Mouse (Mus musculus) left cerebral cortex, adult 2 months (tissue): ENCODE data around the gene Hpca. TPM values are rescaled to one million over a fixed set of nuclear protein-coding genes. Genes with fewer than 3 reads are reported as not detected.
A peak's percentile ranks its signal among the peaks of the same experiment; 100 is the strongest.

Source experiments
- DNase-seq, 2 experiments: peaks; one replicate each; pipeline ENCODE4 v3.0.0; 2021 to 2022; ENCODE audit warnings: low spot score in 2 of 2, mixed read lengths in 1 of 2; ENCODE audit errors: extremely low spot score in 1 of 2
- H3K27ac ChIP-seq: fragments of 200-600 bp; 2 replicates; pipeline ENCODE4 v1.8.1; 2022
- H3K4me3 ChIP-seq: fragments of 200-600 bp; 2 replicates; pipeline ENCODE4 v1.8.1; 2022
- CTCF ChIP-seq: fragments of 200-600 bp; IDR thresholded peaks from 2 replicates; pipeline ENCODE4 v1.8.1; 2022; ENCODE audit warnings: antibody characterized with exemption, mild to moderate bottlenecking, moderate library complexity
- intact Hi-C: fragments of 180-260 bp; cut with DNase I; formaldehyde crosslinking; loops from one replicate; pipeline ENCODE4 v1.15.1; 2025
- long read RNA-seq, 2 experiments: library from polyadenylated mRNA; stranded (forward); transcript quantifications; one replicate each; pipeline ENCODE4 v2.0.0; 2021; ENCODE audit warnings: borderline mapping rate in 2 of 2
- total RNA-seq, 2 experiments: library from RNA; stranded (reverse); gene quantifications; 2 replicates each; pipeline ENCODE4 v1.2.3; 2021

The Hpca gene
- 100 to 1,000 TPM; 650 to 692 TPM for total RNA-seq
- long read RNA-seq, experiment 1, transcript Hpca-204 (6 exons, 1,847 nt) = minor isoform, 15 of 544 reads
- long read RNA-seq, experiment 1, transcript Hpca-201 (4 exons, 1,525 nt) = major isoform, 379 of 544 reads
- long read RNA-seq, experiment 1, transcript Hpca-203 (4 exons, 1,568 nt) = minor isoform, 17 of 544 reads
- long read RNA-seq, experiment 1, transcript Hpca-202 (3 exons, 1,666 nt) = minor isoform, 45 of 544 reads
- long read RNA-seq, experiment 1, partial matches to known transcripts = 17 of 544 reads
- long read RNA-seq, experiment 1, other reads (novel, unspliced or antisense) = 59 of 544 reads
- long read RNA-seq, experiment 2, transcript Hpca-203 (4 exons, 1,568 nt) = minor isoform, 9 of 399 reads
- long read RNA-seq, experiment 2, transcript Hpca-201 (4 exons, 1,525 nt) = major isoform, 294 of 399 reads
- long read RNA-seq, experiment 2, transcript Hpca-202 (3 exons, 1,666 nt) = minor isoform, 25 of 399 reads
- long read RNA-seq, experiment 2, transcript Hpca-204 (6 exons, 1,847 nt) = minor isoform, 10 of 399 reads
- long read RNA-seq, experiment 2, partial matches to known transcripts = 17 of 399 reads
- long read RNA-seq, experiment 2, other reads (novel, unspliced or antisense) = 40 of 399 reads

DNA sequence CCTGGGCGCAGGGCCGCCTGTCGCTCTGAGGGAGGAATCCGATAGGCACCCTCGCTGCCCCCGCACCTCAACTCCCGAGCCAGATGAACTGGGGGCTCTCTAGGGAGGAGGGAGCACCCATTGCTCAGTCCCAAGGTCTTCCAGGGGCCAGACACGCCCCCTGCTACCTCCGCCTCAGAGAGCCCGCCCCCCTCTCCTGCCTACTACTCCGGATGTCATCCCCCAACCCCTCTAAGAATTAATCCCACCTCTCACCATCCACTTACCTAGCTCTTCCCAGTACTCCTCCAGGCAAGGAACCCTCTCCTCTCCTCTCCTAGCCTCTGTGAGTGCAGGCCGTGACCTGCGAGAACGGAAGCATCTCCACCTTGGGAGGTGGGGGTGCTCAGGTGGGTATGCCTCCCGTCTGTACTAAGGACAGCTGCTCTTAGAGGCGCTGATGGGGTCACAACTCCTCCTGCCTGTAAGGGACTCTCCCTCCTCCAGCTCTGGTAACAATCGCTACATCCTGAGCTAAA, at the start of gene Hpca:
Gene Hpca (minus strand): TSS at position 468 of the 518 bp plus-strand sequence.
- peak within 1 kb of the TSS; percentile 79 for H3K4me3 ChIP-seq
- TF ChIP-seq CTCF = no peak
- intact Hi-C loops = no loop called here
- no peak for DNase-seq
- H3K27ac ChIP-seq = peak within 1 kb of the TSS; percentile 86

DNA sequence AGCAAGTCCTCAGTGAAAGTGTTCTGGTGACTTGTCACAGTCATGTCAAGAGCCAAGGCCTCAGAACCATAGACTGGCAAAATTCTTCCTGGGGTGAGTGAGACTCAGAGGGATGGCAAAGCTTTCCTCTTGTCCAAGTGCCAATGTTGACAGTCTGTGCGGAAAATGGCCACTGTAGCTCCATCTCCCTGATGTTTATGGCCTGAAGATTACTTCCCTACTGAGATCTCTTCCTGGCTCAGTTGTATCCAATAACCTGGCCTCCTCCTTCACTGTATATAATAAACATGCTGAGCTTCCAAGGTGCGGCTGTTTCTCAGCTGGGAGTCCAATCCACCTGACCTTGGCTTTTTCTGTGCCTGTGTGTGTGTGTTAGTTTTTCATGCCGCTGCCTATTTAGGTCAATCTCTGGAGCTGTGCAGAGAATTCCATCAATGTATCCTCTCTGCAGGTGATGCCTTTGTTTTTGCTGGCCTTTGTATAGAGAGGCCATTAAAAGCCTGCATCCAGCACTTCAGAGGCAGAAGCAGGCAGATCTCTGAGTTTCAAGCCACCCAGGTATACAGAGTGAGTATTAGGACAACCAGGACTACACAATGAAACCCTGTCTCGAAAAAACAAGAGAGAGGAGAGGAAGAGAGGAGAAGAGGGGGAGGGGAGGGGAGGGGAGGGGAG, 39.9 kb upstream of the Hpca start:
- no peak for DNase-seq
- Histone ChIP-seq H3K27ac (no peak overlapping the region), H3K4me3 (no peak overlapping the region)
- intact Hi-C loops = no loop called here
- TF ChIP-seq CTCF = no peak

DNA sequence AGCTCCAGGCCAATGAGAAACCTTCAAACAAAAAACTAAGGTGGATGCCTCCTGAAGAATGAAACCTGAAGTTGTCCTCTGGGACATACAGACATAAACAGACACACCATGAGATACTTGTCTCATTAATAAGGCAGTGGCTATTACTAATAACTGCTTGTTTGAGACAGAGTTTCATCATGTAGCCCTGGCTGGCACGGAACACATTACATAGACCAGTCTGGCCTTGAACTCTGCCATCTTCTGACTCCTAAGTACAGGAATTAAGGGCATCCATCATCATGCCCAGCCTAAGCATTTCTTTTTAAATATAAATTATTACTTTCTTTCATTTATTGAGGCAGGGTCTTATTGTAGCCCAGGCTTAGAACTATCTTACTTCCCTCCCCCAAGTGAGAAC, 39.2 kb upstream of the Hpca start:
- no peak for DNase-seq
- intact Hi-C loops = no loop called here
- no peak for TF ChIP-seq CTCF
- H3K4me3 ChIP-seq = no peak overlapping the region
- no peak overlapping the region for H3K27ac ChIP-seq

DNA sequence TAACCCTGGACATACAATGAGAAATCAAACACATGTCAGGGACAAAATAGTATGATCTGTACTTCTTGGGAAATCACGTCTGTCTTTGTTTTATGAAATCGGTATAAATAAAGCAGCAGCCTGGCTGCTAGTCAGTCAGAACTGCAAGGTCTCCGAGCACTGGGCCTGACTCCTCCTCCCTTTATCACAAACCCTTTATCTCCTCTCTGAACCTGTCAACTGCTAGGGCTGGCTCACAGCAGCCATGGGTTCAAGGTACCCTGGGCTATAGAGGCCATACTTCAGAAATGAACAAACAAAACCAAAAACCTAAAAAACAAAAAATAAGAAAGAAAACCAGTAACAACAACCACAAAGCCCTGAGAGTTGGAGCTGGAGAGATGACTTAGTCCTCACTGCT, 36.7 kb upstream of the Hpca start:
- no peak for TF ChIP-seq CTCF
- Histone ChIP-seq H3K27ac (no peak overlapping the region), H3K4me3 (no peak overlapping the region)
- DNase-seq = no peak
- intact Hi-C loops = no loop called here

GRCm38 (mm10) chr4:129157541-129157940, 35.7 kb upstream of the Hpca start:
- no peak for TF ChIP-seq CTCF
- H3K4me3 ChIP-seq = no peak overlapping the region
- DNase-seq = no peak
- intact Hi-C loops = no loop called here
- no peak overlapping the region for H3K27ac ChIP-seq

DNA sequence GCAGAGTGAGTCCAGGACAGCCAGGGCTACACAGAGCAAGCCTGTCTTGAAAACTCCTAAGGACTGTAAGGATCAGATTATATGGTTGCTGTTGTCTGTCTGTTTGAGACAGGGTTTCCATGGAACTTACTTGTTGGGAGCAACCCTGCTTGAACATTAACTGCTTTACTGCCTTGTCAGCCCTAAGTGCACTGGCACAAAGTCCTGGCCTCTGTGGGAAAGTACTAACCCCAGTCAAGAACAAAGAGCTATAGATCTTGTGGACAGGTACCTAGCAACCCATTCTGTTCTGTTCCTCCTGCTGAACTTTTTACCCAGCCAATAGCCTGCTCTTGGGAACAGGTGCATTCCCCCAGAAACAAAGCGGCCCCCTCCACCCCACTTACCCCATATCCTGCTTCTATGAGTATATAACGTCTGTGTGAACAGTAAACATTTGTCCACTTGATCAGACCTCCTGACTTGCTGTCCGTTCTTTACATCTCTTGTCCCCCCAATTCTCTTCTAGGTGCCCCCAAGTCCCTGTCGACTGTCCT, 29.5 kb upstream of the Hpca start:
- Histone ChIP-seq H3K4me3 (no peak overlapping the region), H3K27ac (no peak overlapping the region)
- TF ChIP-seq CTCF = no peak
- intact Hi-C loops = no loop called here
- no peak for DNase-seq

GRCm38 (mm10) chr4:129149321-129149720, 27.5 kb upstream of the Hpca start:
- DNase-seq = no peak
- no peak overlapping the region for H3K27ac ChIP-seq
- TF ChIP-seq CTCF = no peak
- H3K4me3 ChIP-seq = no peak overlapping the region
- intact Hi-C loops = no loop called here

- peak; percentile 8 to 13 for DNase-seq
- no peak overlapping the region for H3K4me3 ChIP-seq
- no peak for TF ChIP-seq CTCF
- H3K27ac ChIP-seq = no peak overlapping the region; the same call in 1 of the 2 replicates
- intact Hi-C loops = no loop called here
Measured at GRCm38 (mm10) chr4:129147552-129148103, 25.8 kb upstream of the Hpca start.

- intact Hi-C loops = no loop called here
- Histone ChIP-seq H3K4me3 (no peak overlapping the region), H3K27ac (no peak overlapping the region)
- no peak for DNase-seq
- no peak for TF ChIP-seq CTCF
Measured at GRCm38 (mm10) chr4:129146392-129146791, 24.6 kb upstream of the Hpca start.

DNA sequence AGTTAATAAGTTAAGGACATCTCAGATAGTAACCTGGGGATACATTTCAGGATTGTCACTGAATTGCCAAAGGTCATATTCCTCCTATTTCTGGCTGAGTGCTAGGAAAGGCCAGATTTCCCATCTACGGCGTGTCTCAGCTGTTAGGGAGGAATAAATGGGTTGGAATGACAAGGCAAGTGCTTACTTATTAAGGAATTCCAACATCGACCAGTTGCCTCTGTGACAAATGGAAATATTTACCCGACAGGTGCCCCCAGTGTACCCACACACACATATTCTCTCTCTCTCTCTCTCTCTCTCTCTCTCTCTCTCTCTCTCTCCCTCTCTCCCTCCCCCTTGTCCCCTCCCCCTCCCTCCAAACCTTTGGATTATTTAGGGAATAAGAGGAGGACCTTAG, 24.1 kb upstream of the Hpca start:
- H3K4me3 ChIP-seq = no peak overlapping the region
- TF ChIP-seq CTCF = no peak
- H3K27ac ChIP-seq = peak overlapping the region; percentile 85; the same call in 1 of the 2 replicates
- intact Hi-C loops = no loop called here
- DNase-seq = no peak

- intact Hi-C loops = no loop called here
- TF ChIP-seq CTCF = no peak
- H3K4me3 ChIP-seq = no peak overlapping the region
- DNase-seq = no peak
- H3K27ac ChIP-seq = peak overlapping the region; percentile 85
Measured at GRCm38 (mm10) chr4:129145411-129145810, 23.6 kb upstream of the Hpca start.
